Mouse (Mus musculus): Measurements from ENCODE around the gene Als2cr12.
"Not testable (repeated sequence)": the region's sequence is repeated elsewhere in the genome, so short reads cannot be mapped to it uniquely, and the experiment has no call there.

GRCm38 (mm10) chr1:58691718-58692117, 4.1 kb downstream of the Als2cr12 start:
- not testable (repeated sequence) for TF ChIP-seq POLR2A (IDR thresholded peaks at IDR 0.05; ENCODE audit: low read depth, low read length); CTCF (IDR thresholded peaks at IDR 0.05; ENCODE audit: extremely low read depth, insufficient read length, insufficient replicate concordance, low read depth, low read length)
